Mouse (Mus musculus): ENCODE results near the gene Inf2.

Gene Inf2

DNA sequence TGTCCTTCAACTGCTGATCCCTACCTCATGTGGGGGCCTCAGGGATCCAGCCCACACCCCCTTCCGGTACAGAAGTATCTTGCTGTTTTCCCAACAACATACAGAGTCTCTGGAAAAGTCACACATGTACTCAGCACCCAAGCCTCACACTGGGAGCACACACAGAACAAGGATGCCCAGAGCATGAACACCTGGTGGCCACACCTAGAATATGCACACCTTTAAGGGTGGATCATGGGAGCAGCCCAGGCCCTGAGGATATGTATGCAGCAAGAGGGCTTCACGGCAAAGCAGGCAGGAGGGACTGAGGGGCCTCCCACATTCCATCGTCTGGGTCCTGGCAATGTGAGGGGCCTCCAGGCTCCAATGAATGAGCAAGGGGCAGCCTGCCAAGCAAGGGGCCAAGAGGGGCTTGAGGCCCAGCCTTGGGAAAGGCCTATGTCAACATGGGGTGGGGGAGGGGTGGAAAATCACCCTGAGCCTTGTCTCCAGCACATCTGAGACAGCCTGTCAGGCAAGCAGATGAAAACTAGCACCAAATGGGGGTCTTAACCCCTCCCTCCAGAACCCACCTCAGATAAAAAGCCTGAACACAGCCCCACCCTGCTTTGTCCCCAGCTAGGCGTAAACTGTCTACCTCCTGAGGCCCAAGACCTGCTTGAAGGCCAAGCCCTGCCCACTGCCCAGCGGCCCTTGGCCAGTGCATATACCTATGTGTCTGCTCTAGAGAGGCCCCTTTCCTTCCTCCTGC, 72.2 kb downstream of the Inf2 start:
- DNase-seq (ENCODE audit: low read depth), result no peak

DNA sequence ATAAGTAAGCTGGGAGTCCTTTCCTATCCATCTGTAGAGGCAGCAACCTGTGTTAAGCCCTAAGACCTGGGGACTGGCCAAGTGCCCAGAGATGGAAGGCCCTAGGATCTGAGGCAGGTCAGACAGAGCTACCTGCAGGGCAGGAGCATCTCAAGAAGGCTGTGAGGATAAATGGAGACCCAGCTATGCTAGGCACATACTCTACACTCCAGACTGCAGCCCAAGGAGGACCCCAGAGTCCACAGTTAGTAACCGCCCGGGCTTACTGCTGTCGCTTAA, 72.7 kb downstream of the Inf2 start:
- DNase-seq (ENCODE audit: low read depth), result no peak

DNA sequence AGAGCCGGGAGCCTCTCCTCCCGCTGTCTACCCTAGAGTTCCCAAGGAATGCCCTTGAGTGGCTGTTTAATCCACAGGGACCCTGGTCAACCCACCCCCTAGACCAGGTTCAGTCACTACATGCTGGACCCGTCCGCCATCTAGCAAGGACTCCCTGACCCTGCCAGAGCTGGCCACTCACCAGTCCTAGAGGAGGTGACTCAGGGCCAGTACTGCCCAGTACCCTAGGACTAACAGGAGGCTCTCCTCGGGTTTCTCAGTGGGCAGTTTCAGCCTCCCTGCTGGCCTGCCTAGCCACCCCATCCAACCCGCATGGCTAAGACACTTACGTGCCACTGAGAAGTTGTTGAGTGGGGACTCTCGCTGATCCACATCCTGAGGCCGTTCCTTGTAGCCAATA, 73.3 kb downstream of the Inf2 start:
- no peak for DNase-seq (ENCODE audit: low read depth)

DNA sequence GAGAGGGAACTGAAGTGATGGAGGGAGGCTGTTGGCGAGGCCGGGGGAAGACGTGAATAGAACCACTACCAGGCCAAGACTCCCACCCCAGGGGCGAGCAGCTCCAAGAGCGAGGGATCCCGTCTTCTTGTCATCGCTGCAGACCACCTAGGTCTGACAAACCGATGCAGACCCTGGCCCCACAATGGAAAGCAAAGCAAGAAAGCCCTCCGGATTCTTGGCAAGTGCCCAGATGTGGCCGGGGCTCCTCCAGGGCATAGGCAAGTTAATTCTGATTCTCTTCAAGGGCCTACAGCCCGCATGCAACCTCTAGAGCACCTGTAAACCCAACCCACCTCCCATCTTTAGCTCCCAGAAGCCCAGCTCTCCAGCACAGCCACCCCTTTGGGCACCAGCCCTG, 74.7 kb downstream of the Inf2 start:
- DNase-seq (ENCODE audit: low read depth), result no peak

DNA sequence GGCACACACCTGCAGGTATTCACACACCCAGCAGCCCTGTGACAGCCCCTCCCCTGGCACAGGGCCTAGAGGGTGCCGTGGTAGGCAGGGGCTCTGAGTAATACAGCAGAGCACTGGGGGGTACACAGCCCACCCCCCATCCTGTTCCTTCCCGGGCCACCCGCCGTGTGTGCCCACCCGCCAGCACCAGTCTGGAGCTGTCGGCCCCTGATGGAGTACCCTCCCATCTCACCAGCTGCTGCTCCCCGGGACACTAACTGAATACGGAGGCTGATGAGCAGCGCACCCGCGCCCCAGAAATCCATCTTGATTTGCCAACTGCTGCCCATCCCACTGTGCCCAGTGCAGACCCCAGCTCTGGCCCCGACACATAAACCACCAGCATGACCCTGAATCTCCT, 75.1 kb downstream of the Inf2 start:
- no peak for DNase-seq (ENCODE audit: low read depth)

DNA sequence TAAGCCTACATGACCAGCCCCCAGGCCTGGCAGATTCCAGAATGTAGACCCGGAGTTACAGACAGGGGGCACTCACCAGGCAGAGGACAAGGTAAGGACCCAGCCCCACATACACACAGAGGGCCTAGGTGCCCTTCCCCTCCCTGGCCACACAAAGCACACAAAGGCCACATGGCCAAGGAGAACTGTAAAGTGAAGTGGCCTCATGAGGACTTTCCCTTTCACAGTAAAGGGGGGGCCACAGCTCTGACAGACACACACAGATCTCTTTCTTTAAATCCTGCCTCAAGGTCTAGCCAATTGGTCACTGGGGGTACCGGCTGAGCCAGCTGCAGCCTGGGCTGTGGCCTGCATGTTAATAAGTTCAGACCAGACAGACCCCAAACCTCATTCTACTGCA, 75.5 kb downstream of the Inf2 start:
- DNase-seq (ENCODE audit: low read depth), result no peak

DNA sequence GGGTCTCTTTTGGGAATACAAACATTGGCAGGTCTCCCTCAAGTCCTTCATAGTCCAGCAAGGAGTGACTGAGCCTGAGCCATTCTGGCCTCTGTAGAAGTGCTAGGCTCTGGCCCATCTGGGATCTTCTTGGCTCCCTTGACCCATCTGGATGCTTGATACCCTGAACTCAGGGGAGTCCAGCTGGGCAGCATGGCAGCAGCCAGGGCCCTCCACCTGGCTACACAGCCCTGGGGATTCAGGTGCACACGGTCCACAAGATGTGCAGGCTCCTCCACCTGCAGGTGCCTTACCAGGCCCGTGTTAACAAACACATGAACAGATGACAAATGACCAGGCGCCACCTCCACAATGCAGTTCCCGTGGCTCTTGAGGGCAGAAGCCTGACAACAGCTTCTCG, 76.1 kb downstream of the Inf2 start:
- no peak for DNase-seq (ENCODE audit: low read depth)

All from c-Kit-positive CD71-negative TER-119-negative erythroid progenitor cells, embryonic 14.5 days (primary cell).